Mouse (Mus musculus): Measurements from ENCODE around the gene Cacna2d2.

GRCm38 (mm10) chr9:107555031-107555457 lies 155.6 kb downstream of the Cacna2d2 start:
- TF ChIP-seq USF2 (IDR thresholded peaks at IDR 0.05; ENCODE audit: borderline replicate concordance in 1 of 2, insufficient read depth in 1 of 2, low read depth in 1 of 2, low read length in 2 of 2), result no peak
- no peak for TF ChIP-seq POLR2A (IDR thresholded peaks at IDR 0.05; ENCODE audit: control insufficient read depth in 1 of 2, insufficient read depth in 1 of 2, low read depth in 1 of 2, low read length in 2 of 2, poor library complexity in 1 of 2)
- peak; percentile 55; the same call in 1 of the 2 replicates for TF ChIP-seq RCOR1 (IDR thresholded peaks at IDR 0.05; ENCODE audit: low read depth, low read length)
- TF ChIP-seq MXI1 (IDR thresholded peaks at IDR 0.05; ENCODE audit: low read depth, low read length), result no peak
- no peak for TF ChIP-seq BHLHE40 (IDR thresholded peaks at IDR 0.05; ENCODE audit: borderline replicate concordance, low read depth, low read length)
- TF ChIP-seq GATA1 (IDR thresholded peaks at IDR 0.05; ENCODE audit: low read depth, low read length), result no peak
- TF ChIP-seq MAZ (IDR thresholded peaks at IDR 0.05; ENCODE audit: low read depth, low read length), result no peak
- TF ChIP-seq TAL1 (IDR thresholded peaks at IDR 0.05; ENCODE audit: low read length), result no peak
- TF ChIP-seq ZC3H11A (IDR thresholded peaks at IDR 0.05; ENCODE audit: low read depth, low read length), result no peak
- no peak for TF ChIP-seq CTCF (IDR thresholded peaks at IDR 0.05 in 2 of 3, conservative IDR thresholded peaks at IDR 0.05 in 1 of 3; ENCODE audit: control insufficient read depth in 1 of 3, insufficient read depth in 1 of 3, low read depth in 2 of 3, low read length in 3 of 3, poor library complexity in 1 of 3, severe bottlenecking in 1 of 3)
- TF ChIP-seq TCF12 (IDR thresholded peaks at IDR 0.05; ENCODE audit: low read depth, low read length), result no peak
- TF ChIP-seq MYC (IDR thresholded peaks at IDR 0.05; ENCODE audit: low read depth, low read length), result no peak
- TF ChIP-seq POLR2AphosphoS5 (IDR thresholded peaks at IDR 0.05; ENCODE audit: borderline replicate concordance, low read depth, low read length), result no peak
